Mouse (Mus musculus): ENCODE data around the gene Col4a3. TPM values are rescaled to one million over a fixed set of nuclear protein-coding genes. Genes with fewer than 3 reads are reported as not detected.

Col4a3 gene
- 1 to 10 TPM; 1.3 to 1.8 TPM for total RNA-seq (2021)
- long read RNA-seq, experiment 1: 0 reads
- long read RNA-seq, experiment 2, partial matches to known transcripts: 0 of 1 reads
- long read RNA-seq, experiment 2, other reads (novel, unspliced or antisense): 1 of 1 reads

DNA sequence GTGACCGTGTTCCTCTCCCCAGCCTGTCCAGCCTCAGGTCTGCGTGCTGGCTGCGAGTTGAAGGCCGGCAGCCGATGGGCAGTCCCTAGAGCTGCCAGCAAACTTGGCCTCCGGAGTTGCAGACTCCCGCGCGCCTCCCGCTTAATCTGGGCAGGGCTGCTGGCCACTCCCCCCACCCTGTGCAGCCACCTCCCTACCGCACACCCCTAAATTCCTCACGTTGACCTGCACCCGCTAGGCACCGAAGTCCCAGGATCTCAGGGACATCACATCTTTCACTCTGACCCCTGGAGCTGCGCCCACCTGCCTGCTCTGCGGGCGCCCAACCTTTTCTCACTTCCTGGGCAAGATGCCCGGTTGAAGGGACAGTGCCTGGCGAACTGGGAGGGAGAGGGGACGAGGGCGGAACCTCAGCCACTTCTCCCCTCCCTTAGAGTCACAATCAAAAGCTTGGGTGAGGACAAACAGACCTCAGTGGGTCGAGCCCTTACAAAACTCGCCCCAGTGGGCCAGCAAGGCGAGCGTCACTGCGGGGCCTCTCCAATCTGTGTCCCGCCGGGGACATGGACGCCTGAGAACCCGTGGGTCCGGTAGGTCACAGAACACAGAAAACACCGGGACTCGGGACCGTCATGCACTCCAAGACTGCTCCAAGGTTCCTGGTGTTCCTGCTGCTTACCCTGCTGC, at the start of gene Col4a3, which contains the start of gene Col4a4:
Gene Col4a3 (plus strand): TSS at position 209 of the 687 bp plus-strand sequence.
Gene Col4a4 (minus strand): TSS at position 137 of the 687 bp plus-strand sequence.
- intact Hi-C loops (cut with DNase I): no loop called here
- no peak for DNase-seq (ENCODE audit: low spot score in 2 of 2)

DNA sequence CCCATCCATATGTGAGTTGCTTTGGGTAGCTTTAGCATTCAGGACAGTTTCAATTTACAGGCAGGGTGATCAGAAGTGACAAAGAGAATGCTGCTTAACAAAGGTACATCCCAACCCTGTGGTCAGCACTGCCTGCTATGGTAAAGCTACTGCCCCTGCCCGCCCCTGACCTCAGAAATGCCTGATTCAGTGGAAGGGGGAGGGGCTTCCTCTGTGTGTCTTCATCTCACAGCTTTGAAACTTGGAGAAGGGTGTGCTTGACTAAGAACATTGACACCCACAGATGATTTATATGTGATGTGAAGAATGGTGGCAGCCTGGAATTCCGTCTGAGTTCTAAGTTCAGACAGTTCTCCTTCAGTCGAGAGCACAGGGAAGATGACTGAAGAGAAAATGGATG, 48.9 kb upstream of the Col4a3 start:
- DNase-seq (ENCODE audit: low spot score in 2 of 2): no peak
- intact Hi-C loops (cut with DNase I): no loop called here

- intact Hi-C loops (cut with DNase I): no loop called here
- no peak for DNase-seq (ENCODE audit: low spot score in 2 of 2)
These were observed 46.7 kb upstream of the Col4a3 start for GRCm38 (mm10) chr1:82540056-82540455.

GRCm38 (mm10) chr1:82543934-82544333, 42.8 kb upstream of the Col4a3 start:
- intact Hi-C loops (cut with DNase I): no loop called here
- no peak for DNase-seq (ENCODE audit: low spot score in 2 of 2)

GRCm38 (mm10) chr1:82544419-82545185, 42.1 kb upstream of the Col4a3 start:
- intact Hi-C loops (cut with DNase I): no loop called here

GRCm38 (mm10) chr1:82545199-82545960, 41.3 kb upstream of the Col4a3 start:
- intact Hi-C loops (cut with DNase I): no loop called here
- DNase-seq (ENCODE audit: low spot score in 2 of 2): no peak

More at GRCm38 (mm10) chr1:82544419-82545185, 42.1 kb upstream of the Col4a3 start:
- no peak for DNase-seq (ENCODE audit: low spot score in 2 of 2)

DNA sequence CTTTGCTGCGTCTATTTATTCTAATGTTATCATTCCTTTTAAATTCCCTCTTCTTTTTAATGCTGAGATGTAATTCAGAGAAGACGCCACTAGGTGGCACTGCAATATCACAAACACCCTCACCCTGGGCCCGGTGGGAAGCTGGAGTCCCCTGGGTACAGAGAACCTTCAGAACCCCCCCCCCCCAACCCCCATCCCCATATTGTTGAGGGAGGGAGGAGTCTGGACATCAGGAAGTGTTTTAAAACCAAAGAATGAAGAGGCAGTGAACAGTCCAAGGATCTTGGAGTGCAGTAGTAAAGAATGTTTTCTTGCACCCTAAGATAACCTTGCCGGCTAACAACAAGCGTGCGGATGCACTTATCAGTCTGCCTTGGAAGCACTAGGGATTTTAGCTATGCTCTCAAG, 32.3 kb upstream of the Col4a3 start:
- DNase-seq (ENCODE audit: low spot score in 2 of 2): no peak
- intact Hi-C loops (cut with DNase I): loop anchor here (10.0 kb wide), 2 partner anchors 220 to 520 kb away; partner anchors contain the start of gene Gm47791

DNA sequence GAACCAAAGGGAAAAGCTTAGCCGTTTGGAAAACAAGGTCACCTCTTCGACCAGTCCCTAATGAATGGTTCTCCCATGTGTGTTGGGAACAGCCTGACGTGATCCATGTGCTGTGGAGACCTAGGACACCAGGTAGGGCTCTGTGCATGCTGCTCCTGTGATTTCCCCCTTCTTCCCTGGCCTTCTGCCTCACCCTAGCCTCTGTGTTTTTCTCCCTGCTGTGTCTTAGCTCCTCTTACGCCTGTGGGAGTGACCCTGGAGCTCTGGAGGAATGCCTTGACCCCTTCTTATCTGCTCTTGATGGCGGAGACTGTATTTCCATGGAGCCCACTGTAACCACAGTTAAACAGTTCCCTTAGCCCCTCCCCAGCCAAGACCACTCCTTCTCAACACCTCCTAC, 31.8 kb upstream of the Col4a3 start:
- intact Hi-C loops (cut with DNase I): loop anchor here (5.0 to 10.0 kb wide), 3 partner anchors 87 to 520 kb away; partner anchors contain the start of gene Gm47791
- no peak for DNase-seq (ENCODE audit: low spot score in 2 of 2)

- peak in 1 of 2 experiments; percentile 12 for DNase-seq (ENCODE audit: low spot score in 2 of 2)
- intact Hi-C loops (cut with DNase I): no loop called here
These were observed 26.5 kb upstream of the Col4a3 start for GRCm38 (mm10) chr1:82560223-82560622.

DNA sequence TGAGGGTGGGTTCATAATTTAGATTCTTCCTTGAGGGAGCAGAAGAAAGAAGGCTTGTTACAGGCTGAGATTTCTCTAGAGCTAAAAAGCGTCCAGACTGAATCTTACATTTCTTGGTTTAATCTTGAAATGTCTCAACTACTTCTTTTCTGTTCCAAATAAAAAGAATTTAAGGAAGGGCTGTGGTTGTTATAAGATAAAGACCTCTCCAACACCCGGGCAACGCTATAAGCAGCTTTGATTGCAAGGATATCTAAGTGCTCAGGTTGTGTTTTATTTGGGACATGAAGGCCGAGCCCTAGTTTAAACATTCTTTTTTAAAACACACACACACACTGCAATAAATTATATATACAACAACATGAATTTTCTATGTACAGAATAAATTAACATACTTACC, 17.3 kb upstream of the Col4a3 start:
- intact Hi-C loops (cut with DNase I): no loop called here

GRCm38 (mm10) chr1:82571758-82572157, 15.0 kb upstream of the Col4a3 start:
- intact Hi-C loops (cut with DNase I): loop anchor here (5.0 kb wide), 1 partner anchor 71 kb away; no protein-coding TSS in a partner anchor
- DNase-seq (ENCODE audit: low spot score in 2 of 2): no peak

More for the DNA sequence above, 17.3 kb upstream of the Col4a3 start:
- DNase-seq (ENCODE audit: low spot score in 2 of 2): no peak

DNA sequence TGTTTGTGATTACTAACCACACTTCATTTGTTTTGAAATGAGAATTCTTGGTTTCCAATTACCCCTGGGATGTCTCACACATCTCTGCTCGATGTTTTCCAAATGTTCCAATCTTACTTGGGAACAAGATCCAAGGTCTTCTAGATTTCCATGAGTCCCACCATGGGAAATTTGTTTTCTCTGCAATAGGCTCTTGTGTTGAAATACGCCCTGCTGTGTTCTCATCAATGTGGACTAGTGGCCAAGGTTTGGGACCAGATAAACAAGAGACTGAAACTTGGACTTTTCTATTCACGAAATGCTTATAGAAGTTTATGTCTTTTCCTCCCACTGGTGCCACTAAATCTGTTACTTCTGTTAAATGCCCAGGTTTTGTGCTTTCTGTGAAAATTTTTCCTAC, 11.0 kb upstream of the Col4a3 start:
- intact Hi-C loops (cut with DNase I): no loop called here
- DNase-seq (ENCODE audit: low spot score in 2 of 2): no peak

DNA sequence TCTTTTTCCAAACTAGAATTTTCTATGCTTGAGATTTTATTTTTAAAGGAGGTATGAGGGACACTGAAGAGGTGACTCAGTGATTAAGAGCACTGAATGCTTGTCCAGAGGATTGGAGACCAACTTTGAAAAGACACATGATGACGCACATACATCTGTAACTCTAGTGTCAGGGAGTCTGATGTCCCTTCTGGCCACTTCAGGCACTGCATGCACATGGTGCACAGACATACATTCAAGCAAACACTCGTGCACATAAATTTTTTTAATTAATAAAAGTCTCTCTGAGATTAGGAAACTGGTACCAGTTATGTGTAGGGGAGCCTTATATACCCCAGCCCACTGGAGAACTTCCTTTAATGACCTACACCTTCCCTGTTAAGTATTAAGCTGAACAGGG, 10.5 kb upstream of the Col4a3 start:
- no peak for DNase-seq (ENCODE audit: low spot score in 2 of 2)
- intact Hi-C loops (cut with DNase I): no loop called here

GRCm38 (mm10) chr1:82577339-82577738, 9.4 kb upstream of the Col4a3 start:
- no peak for DNase-seq (ENCODE audit: low spot score in 2 of 2)
- intact Hi-C loops (cut with DNase I): no loop called here

DNA sequence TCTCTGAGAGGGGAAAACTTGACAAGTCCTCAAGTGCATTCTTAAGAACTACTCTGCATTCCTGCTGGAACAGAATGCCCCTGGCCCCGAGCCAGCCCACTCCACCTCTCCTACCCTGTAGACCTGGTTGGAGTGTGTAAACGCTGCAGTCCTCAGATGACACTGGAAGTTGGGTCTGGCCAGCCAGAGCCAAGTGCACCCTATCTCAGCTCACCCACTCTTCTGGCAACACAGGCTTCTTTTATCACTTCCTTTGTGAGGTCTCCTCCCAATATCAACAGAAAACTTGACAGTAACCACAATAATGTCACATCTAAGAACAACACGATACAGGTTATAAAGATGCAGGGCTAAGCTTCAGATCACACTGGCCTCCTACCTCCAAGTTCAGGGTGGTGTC, 8.8 kb upstream of the Col4a3 start:
- intact Hi-C loops (cut with DNase I): no loop called here
- DNase-seq (ENCODE audit: low spot score in 2 of 2): no peak

GRCm38 (mm10) chr1:82578320-82578719, 8.4 kb upstream of the Col4a3 start:
- no peak for DNase-seq (ENCODE audit: low spot score in 2 of 2)
- intact Hi-C loops (cut with DNase I): no loop called here

- DNase-seq (ENCODE audit: low spot score in 2 of 2): no peak
- intact Hi-C loops (cut with DNase I): no loop called here
These were observed 740 bp upstream of the Col4a3 start for GRCm38 (mm10) chr1:82585981-82586380.

- intact Hi-C loops (cut with DNase I): no loop called here
- DNase-seq (ENCODE audit: low spot score in 2 of 2): no peak
These were observed 3.5 kb downstream of the Col4a3 start for GRCm38 (mm10) chr1:82590266-82590665.

DNA sequence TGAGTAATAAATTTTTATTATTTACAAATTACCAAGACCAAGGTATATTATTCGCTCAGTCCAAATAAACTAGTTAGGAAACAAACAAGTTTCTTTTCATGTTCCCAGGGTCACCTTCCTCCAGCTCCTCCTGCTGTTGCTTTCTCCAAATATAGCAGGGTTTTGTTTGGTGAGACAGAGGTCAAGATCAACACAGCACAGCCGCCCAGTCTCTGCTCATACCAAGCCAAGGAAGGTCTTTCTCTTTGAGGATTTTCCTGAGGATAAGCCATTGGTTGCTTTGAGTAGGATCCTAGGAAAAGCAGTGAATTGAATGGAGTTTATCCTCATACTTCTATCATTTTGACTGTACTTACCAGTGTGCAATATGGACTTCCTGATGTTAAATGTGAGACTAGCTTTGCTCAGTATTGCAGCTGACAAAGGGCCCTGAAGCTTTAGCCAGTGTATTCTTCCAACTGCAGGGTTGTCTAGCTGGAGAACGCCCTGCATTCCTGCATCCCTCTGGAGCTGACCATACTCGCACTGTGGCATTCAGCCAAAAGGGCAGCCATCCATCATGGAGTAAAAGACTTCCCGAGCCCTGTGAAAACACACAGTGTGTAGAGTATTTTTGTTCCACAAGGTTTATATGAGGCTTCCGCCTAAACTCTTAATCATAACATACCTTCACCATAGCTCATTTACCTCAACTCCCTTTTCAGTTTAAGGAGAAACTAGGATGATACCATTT, 10.3 kb downstream of the Col4a3 start:
- intact Hi-C loops (cut with DNase I): no loop called here
- no peak for DNase-seq (ENCODE audit: low spot score in 2 of 2)
